Mouse (Mus musculus): ENCODE data around the gene Gm11985.

Gm11985 gene

DNA sequence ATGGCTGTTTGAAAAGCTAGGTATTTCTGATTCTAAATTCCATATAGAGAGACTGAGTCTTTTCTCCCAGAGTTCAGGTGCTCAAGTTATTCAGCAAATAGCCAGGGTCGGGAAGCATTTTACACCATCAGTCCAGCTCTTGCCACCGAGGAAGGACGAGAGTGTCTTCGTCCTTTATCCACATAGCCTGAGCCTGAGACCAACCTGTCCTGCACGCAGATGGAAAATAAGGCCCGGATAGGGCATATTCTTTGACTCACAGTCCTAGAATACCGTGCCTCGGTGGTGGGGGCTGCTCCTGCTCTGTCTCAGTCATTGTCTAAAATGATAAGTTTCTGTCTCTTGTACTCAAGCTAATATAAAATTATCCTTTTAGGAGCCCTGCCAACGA lies 12.0 kb upstream of the Gm11985 start:
- no peak for DNase-seq (ENCODE audit: low read depth, low spot score)

DNA sequence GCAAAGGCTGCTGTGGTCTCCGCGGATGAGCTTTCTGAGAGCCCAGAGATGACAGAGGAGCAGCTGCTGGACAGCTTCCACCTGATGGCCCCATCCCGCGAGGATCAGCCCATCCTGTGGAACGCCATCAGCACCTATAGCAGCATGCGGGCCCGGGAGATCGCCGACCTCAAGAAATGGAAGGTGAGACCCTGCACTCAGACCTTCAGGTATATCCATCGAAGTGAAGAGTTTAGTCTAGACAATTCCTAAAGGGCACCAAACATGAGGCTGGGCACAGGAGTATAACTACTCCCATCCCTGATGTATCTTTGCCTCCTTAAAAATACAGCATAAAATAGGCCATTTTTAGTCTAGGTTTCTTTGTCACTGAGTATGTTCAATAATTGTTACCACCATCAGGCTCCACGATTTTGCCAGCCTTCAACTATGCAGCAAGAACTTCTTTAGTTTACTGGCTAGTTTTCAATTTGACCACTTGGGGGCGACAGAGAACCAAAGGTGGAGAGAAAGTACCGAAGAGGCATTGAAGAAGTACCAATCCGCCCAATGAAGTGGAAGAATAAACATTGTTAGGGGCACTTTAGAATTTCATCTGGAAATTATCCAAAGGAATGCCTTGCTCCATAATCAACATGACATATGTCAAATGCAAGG lies 11.5 kb upstream of the Gm11985 start:
- DNase-seq (ENCODE audit: low read depth, low spot score): peak; percentile 69

DNA sequence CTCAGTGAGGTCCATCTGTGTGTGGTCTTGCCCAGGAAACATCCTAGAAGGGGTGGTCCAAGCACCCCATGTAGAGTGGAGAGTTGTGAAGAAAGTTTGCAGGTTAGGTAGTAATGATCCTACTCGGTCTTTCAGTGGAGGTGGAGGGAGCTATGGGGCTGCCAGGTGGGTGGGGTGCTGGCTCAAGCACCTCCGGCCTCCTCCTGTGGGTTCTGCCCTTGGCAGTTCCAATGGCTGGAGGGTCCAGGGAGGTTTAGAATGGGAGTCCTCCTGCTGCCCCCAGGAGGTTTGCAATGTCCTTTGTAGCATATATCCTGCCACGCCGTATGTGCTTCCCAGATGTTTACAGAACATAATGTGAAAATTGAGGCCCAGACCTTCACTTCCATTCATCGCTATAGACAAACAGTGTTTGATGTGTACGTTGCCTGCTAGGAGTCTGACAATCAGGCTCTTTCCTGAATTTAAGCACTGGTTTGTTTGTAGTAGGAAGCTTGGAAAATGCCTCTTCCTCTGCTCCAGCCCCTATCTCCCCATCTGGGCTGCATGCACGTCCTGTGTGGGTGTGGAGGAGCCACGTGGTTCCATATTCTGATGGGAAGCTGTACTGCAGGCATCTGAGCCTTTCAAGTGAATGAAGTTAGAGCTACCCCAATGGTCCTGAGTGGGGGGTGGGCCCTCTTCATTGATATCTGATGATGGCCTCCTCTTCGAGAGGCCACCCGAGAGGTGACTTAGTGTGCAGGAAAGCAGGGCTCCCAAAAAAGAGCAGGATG lies 10.3 kb upstream of the Gm11985 start:
- no peak for DNase-seq (ENCODE audit: low read depth, low spot score)

DNA sequence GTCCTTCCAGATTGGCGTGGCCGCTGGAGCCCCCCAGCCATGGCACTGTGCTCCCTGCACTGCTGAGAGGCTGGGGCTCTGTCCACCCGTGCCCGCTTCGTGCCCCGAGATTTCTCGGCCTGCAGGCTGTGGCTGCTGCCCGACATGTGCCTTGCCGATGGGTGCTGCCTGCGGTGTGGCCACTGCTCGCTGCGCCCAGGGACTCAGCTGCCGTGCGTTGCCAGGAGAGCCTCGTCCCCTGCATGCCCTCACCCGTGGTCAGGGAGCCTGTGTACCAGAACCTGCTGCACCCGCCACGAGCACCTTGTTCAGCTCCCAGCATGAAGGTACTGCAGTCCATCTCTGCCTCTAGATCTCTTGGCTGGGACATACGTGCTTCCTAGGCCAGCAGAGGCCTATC lies 9.6 kb upstream of the Gm11985 start:
- DNase-seq (ENCODE audit: low read depth, low spot score): no peak

DNA sequence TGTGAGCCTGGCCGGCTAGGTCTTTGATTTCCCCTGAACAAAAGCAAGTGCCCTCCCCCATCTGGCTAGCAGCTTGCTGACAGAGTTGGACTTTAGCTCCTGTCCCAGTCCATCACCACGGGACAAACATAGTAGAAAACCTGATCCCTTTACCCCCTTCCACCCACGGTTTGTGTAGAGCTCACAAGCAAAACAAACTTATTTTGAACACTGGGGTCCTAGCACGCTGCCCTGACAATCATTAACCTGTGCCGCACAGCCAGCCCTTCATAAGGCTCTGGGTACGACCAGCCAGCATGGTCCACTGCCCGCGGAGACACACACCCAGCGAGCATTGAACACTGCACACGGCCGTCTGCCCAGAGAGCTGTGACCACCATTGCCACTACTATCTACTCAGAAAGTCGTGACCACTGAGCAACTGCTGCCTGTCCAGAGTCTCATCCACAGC lies 9.1 kb upstream of the Gm11985 start, which contains the start of gene Igfbp1:
TSS of gene Igfbp1 (plus strand) at position 292 of the 451 bp plus-strand sequence.
- DNase-seq (ENCODE audit: low read depth, low spot score): no peak

DNA sequence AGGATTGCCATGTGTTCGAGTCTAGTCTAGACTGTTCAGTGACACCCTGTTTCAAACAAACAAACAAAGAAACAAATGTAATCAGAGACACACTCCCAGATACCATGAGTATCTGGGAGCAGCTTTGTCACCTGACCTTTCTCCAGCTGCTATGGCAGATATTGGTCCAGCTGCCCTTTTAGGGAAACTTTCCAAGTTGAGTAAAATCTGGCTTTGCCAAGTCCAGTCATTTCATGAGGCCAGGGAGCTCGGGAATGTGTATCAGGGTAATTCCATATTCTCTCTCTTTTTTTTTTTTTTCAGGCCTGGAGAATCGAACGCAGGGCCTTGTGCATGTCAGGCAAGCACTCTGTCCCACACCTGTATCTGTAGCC lies 6.9 kb upstream of the Gm11985 start:
- DNase-seq (ENCODE audit: low read depth, low spot score): no peak

DNA sequence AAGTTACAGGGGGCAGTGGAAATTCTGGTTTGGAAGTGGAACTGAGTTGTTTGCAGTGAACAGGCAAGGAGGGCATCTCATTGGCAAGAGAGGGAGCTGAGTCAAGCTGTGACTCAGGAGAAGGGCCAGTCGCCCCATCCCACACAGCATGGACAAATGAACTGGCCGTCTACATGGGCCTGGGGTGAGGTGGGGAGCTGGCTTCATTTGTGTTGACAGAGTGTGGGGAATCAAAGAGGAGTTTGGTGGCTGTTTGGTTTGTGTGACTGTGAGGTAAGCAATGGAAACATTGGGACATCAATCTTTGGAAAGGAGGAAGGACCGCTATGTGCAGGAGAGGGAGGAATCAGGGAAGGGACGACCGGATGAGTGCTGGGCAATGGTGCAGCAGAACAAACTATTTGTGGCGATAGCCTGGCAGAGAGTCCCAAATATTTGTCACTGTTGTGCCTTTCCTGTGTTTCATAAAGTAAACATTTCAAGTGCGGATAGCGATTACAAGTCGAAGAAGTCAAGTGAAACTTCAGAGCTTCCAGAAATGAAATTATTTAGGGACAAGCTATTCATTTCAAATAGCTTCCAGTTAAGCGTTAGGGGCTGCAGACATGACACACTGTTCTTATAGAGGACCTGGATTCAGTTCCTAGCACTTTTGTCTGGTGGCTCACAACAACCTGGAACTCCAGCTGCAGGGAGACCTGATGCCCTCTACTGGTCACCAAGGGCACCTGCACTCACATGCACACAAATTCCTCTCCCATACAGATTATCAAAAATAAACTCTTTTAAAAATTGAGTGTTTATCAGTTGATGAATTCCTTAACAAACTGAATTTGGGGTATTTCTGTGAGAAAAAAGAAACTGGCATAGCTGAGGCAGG lies 6.3 kb upstream of the Gm11985 start:
- no peak for DNase-seq (ENCODE audit: low read depth, low spot score)

DNA sequence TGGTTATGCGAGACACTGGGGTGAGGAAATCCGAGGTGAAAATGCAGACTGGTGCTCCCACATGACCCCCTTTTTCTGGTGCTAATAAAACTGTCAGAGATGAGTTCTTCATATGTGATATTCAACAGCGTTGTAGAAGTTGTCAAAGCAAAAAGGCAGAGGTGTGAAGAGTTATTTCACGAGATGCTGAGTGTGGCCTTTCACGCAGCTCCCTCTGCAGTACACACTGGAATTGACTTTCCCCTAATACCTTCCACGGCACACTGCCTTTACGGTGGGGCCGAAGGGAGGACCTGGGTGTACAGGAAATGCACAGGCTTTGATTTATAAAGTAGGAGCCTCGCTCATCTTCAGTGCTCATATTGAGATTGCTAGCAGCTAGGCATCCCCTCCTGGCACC lies 4.8 kb upstream of the Gm11985 start:
- no peak for DNase-seq (ENCODE audit: low read depth, low spot score)

DNA sequence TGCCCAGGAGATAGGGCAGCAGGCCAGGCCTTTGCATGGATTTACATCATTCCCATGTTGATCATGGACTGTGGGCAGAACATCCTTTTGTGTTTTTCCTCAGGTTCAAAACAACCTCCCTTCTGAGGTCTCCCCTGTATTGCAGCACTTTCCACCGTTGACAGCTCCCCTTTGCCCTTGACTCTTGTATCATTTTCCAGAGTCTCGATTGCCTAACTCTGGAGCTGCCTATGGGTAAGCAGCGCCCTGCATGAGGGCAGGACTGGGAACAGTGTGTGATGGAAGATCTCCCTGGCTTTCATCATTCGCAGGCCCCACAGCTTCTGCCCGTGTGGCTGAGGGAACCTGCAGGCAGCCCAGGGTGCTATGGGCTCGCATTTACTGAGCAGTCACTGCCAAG lies 4.3 kb upstream of the Gm11985 start:
- no peak for DNase-seq (ENCODE audit: low read depth, low spot score)

DNA sequence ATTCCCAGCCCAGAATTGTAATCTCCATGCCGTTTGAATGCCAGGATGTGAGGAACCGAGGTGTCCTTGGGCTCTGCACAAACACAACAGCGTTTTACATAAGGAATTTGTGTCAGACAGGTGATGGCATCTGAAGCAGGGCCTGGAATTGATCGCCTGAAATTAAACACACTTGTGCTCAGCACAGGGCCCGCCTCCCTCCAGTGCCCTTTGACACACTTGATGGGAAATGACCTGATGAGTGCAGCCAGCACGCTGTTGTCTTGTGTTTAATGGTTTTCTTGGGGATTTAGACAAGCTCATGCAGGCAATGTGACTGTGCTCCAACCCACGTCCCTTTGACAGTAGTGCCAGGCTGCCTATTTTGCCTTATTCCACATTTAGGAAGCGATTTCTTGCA lies 897 bp downstream of the Gm11985 start:
- no peak for DNase-seq (ENCODE audit: low read depth, low spot score)

DNA sequence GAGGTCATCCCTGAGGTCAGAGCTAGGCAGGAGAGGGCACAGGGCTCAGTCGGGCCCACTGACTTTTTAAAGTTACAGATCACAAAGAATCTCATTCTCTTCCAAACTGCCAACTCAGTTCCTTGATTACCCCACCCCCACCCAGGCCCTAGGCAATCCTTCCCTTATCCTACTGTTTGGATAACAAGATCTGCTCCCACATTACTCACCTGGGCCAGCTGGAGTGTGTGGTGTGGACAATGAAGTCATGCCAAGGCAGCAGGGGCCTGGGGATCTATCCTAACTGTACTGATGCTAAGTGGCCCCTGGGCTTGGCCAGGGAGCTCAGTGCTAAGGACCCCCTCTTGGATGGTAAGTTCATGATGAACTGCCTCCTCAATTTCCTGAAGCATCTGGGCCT lies 3.9 kb downstream of the Gm11985 start:
- DNase-seq (ENCODE audit: low read depth, low spot score): no peak

DNA sequence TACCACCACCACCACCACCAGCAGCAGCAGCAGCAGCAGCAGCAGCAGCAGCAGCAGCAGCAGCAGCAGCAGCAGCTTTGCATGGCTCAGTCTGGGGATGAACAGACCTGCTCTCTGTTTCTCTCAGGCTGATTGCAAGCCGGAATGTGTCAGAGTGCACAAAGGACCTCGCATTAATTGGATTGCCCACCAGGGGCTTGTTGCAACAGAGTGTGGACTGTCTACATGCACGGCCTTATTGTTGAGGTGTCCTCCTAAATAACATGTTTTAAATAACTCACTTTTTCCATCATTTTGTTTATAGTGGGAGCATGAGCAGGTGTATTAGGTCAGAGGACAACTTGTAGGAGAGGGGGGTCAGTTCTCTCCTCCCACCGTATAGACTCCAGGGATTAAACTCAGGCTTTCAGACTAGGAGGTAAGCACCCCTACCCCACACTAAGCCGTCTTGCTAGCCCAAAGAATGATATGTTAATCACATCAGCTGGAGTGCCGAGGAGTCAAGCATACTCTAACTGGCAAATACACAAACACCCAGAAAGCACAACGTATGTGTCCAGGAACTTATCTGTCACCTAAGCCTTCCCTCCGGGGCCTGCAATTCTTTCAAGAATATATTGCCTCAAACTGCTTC lies 5.8 kb downstream of the Gm11985 start:
- DNase-seq (ENCODE audit: low read depth, low spot score): no peak

DNA sequence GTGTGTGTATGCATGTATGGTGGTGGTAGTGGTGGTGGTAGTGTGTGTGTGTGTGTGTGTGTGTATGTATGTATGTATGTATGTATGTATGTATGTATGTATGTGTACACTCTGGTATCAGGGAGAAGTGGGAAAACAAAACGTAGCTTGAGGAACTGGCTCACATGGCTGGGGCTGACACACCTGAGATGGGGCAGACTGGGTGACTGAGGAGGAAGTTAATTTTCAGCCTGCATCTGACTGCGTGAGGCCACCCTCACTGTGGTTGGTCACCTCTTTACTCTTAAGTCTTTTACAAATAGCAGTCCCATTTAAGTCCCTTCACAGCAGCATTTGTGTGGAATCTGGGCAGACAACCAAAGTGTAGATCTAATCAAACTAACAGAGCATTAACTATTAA lies 9.1 kb downstream of the Gm11985 start:
- no peak for DNase-seq (ENCODE audit: low read depth, low spot score)

DNA sequence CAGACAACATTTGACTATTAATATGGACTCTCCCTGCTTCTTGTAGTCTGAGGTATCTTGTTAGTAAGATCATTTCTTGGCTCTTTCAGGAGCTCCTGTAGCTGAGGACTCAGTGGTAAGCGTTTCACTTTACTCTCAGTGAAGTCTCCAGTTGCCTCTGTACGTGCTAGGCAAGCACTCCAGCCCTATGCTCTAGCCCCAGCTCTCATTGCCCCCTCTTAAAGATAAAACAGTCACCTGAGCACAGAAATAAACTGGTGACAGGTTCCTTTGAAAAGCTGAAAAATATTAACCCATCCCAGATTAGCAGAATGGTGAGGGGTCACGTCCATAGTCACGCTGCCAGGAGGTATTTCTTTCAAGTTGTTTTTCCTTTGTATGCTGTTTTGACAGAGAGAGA lies 9.6 kb downstream of the Gm11985 start:
- DNase-seq (ENCODE audit: low read depth, low spot score): no peak

DNA sequence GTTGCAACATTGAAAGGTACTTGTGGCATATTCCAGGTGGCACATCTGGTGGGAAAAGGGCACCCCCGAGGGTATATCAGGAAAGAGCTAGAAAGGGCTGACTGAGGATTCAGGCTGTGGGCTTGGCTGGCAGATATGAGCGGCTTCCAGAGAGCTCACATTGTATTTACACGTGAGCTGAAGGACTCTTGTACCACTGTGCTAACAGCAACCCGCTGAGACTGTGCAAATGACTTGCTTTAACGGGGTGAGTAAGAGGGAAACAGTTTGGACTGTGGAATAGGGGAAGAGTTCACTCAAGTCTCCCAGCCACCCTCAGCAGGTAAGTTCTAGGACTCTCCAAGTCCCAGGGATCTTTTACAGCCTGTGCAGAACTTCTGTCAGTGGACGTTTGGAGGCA lies 14.7 kb downstream of the Gm11985 start:
- DNase-seq (ENCODE audit: low read depth, low spot score): no peak

DNA sequence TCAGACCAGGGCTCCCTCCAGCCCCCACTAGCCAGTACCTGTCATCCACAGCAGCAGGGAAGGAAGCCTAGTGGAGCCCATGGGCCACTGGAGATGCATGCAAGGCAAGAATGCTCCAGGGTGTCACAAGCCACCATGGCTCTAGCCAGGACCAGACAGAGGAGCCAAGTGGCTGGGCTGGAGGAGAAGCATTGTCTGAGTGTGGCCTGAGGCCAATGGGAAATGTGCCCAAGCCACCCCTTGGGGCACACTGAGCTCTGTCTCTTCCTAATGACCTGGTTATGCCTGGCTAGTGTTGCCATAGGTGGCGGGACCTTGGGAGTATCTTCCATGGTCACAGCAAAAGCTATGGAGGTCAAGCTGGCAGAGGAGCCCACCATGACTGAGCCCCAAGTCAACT lies 18.7 kb downstream of the Gm11985 start:
- DNase-seq (ENCODE audit: low read depth, low spot score): no peak

DNA sequence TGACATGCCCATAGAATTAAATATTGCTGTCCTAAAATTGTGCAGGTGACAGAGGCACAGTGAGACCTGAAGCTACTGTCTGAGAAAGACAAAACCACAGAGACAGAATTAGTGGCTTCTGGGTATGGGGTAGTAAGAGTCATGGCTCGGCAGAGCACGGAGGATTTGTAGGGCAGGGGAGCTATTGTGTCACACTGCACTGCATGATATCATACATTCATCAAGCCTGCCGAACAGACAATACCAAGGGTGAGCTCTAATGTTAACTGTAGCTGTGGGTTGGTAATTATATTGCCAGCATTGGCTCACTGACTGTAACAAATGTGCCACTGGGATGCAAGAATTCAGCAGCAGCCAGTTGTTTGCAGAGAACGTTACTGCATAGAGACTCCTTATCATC lies 24.0 kb downstream of the Gm11985 start:
- no peak for DNase-seq (ENCODE audit: low read depth, low spot score)

DNA sequence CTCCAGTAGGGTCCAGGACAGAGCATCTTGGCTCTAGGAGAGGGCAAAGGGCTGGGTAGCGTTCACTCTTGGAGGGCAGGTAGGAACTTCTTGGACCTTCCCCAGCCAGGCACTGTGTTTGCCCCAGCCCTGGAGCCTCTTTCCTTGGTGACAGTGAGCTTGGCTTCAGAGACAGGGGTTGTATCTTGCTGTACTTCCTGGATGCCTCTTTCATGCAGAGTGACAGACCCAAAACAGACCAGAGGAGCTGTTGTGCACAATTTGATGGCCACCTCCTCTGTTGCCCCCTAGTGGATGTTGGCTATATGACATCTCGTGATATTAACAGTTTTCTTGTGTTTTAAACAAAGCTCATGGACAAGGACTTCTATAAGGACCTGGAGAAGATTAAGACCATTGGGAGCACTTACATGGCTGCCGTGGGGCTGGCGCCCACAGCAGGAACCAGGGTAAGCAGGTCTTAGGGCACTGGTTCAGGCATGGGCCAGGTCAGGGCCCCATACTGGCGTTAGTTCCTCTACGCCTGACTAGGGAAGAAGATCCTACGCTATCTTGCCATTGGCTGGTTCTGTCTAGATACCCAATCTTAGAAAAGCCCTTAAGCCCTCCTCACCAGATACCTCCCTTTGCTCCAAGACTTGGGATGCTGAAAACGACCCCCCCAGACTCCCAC lies 26.7 kb downstream of the Gm11985 start:
- DNase-seq (ENCODE audit: low read depth, low spot score): peak; percentile 60

DNA sequence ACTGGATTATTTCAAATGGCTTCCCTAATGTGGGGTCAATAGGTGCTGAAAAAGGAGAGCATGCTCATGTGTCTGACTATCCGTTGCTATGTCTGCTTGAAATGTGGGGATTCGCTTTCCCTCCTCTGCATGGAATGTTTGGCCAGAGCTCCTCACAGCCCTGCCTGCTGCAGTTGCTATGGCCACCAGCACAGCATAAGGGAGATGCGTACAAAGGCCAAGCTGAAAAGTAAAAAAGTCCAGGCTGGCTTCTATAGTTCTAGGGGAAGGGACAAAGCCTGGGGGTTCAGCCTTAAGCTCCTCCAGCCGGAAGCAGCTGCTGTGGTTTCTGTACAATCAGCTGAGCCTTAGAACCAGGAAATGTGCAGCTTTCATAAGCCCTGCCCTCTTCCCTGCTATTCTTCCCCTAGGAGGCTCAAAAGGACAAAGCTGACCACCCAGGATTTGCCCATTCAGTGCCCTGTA lies 27.7 kb downstream of the Gm11985 start:
- DNase-seq (ENCODE audit: low read depth, low spot score): no peak

DNA sequence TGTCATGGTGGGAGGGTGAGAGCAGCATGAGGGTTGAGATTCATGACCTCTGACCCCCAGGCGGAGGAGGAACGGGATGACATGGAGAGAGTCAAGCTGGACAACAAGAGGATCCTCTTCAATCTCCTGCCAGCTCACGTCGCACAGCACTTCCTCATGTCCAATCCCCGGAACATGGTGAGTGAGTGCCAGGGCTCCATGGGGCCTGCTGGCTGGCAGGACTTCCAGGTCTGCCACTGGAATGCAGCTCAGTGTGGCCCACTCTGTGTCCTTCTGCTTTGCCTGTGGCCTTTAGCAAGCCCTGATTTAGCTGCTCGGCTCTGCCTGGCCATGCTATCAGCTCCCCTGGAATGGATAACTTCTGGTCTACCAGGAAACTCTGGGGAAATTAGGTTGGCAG lies 28.2 kb downstream of the Gm11985 start:
- no peak for DNase-seq (ENCODE audit: low read depth, low spot score)

DNA sequence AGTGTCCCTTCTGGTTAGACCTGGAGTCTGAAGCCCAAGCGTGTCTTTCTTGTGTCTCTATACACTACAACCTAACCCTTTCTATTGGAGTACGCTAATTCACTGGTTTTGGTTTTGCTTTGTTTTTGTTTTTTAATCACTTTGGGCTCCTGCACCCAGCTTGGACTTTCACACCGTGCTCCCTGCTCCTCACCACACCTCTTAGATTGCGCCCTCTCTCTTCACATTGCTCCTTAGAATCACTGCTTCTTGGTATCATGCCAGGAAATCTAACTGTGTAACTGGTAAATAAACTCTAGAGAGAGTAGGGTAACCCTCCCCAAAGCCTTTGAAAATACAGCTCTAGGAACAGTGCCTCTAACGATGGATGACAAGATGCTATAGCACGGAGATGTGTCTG lies 30.2 kb downstream of the Gm11985 start:
- no peak for DNase-seq (ENCODE audit: low read depth, low spot score)
